Mouse (Mus musculus): ENCODE results near the gene Ptprb.

GRCm38 (mm10) chr10:116418121-116418726, 142.9 kb downstream of the Ptprb start:
- TF ChIP-seq ZC3H11A (IDR thresholded peaks at IDR 0.05; ENCODE audit: borderline replicate concordance, low read depth, low read length) (no peak), HCFC1 (IDR thresholded peaks at IDR 0.05; ENCODE audit: borderline replicate concordance, insufficient read depth, low read length) (no peak), CHD2 (IDR thresholded peaks at IDR 0.05; ENCODE audit: low read depth, low read length) (no peak), MAFK (IDR thresholded peaks at IDR 0.05; ENCODE audit: insufficient read depth, low read depth, low read length) (no peak)
